Mouse (Mus musculus) monocyte, adult 5-6 weeks (primary cell): Measurements from ENCODE around the gene Tmtc2. TPM values are rescaled to one million over a fixed set of nuclear protein-coding genes. Genes with fewer than 3 reads are reported as not detected.

ENCODE experiments used
- ATAC-seq: fragments of 153-309, 156-312 bp; replicated peaks from 2 replicates; pipeline ENCODE4 v1.8.0; 2017; ENCODE audit warnings: mild to moderate bottlenecking; ENCODE audit not compliant: low TSS enrichment, insufficient number of reproducible peaks, severe bottlenecking, poor library complexity, low FRiP score
- total RNA-seq: library from RNA; stranded (forward); fragments of 200-1000, 200-491, 200-594 nt; gene quantifications from 3 replicates; pipeline ENCODE4 v1.2.3, GENCODE M21; 2017

Gene Tmtc2
- total RNA-seq, 1 experiment from 2014 or later = not detected

GRCm38 (mm10) chr10:105444309-105444708 lies 129.9 kb downstream of the Tmtc2 start:
- no peak for ATAC-seq

- ATAC-seq = no peak
Measured at GRCm38 (mm10) chr10:105434879-105435278, 139.4 kb downstream of the Tmtc2 start.

GRCm38 (mm10) chr10:105430885-105431284 lies 143.4 kb downstream of the Tmtc2 start:
- no peak for ATAC-seq

GRCm38 (mm10) chr10:105430232-105430631 lies 144.0 kb downstream of the Tmtc2 start:
- ATAC-seq = no peak

GRCm38 (mm10) chr10:105428080-105428479 lies 146.2 kb downstream of the Tmtc2 start:
- no peak for ATAC-seq

GRCm38 (mm10) chr10:105427625-105428024 lies 146.6 kb downstream of the Tmtc2 start:
- no peak for ATAC-seq

GRCm38 (mm10) chr10:105425052-105425451 lies 149.2 kb downstream of the Tmtc2 start:
- no peak for ATAC-seq

- no peak for ATAC-seq
Measured at GRCm38 (mm10) chr10:105423187-105423586, 151.1 kb downstream of the Tmtc2 start.

- ATAC-seq = no peak
Measured at GRCm38 (mm10) chr10:105417845-105418383, 156.3 kb downstream of the Tmtc2 start.

GRCm38 (mm10) chr10:105416601-105417000 lies 157.7 kb downstream of the Tmtc2 start:
- ATAC-seq = no peak

- ATAC-seq = no peak
Measured at GRCm38 (mm10) chr10:105405856-105406527, 168.3 kb downstream of the Tmtc2 start.

GRCm38 (mm10) chr10:105403931-105404330 lies 170.3 kb downstream of the Tmtc2 start:
- ATAC-seq = no peak

- no peak for ATAC-seq
Measured at GRCm38 (mm10) chr10:105402481-105402779, 171.8 kb downstream of the Tmtc2 start.

GRCm38 (mm10) chr10:105401754-105402480 lies 172.3 kb downstream of the Tmtc2 start:
- ATAC-seq = no peak

- no peak for ATAC-seq
Measured at GRCm38 (mm10) chr10:105399316-105399715, 174.9 kb downstream of the Tmtc2 start.

GRCm38 (mm10) chr10:105384065-105384464 lies 190.2 kb downstream of the Tmtc2 start:
- no peak for ATAC-seq

- no peak for ATAC-seq
Measured at GRCm38 (mm10) chr10:105381705-105382104, 192.5 kb downstream of the Tmtc2 start.

- no peak for ATAC-seq
Measured at GRCm38 (mm10) chr10:105381202-105381601, 193.0 kb downstream of the Tmtc2 start.

- no peak for ATAC-seq
Measured at GRCm38 (mm10) chr10:105380584-105380983, 193.7 kb downstream of the Tmtc2 start.

- ATAC-seq = no peak
Measured at GRCm38 (mm10) chr10:105377711-105378110, 196.5 kb downstream of the Tmtc2 start.
